Mouse (Mus musculus) frontal cortex, postnatal 25 days (tissue): ENCODE results near the gene 4930474N05Rik.

Experiments used
- DNase-seq, 2 experiments: peaks; one replicate each; pipeline ENCODE4 v3.0.0; 2022; ENCODE audit warnings: low spot score in 2 of 2

The 4930474N05Rik gene

DNA sequence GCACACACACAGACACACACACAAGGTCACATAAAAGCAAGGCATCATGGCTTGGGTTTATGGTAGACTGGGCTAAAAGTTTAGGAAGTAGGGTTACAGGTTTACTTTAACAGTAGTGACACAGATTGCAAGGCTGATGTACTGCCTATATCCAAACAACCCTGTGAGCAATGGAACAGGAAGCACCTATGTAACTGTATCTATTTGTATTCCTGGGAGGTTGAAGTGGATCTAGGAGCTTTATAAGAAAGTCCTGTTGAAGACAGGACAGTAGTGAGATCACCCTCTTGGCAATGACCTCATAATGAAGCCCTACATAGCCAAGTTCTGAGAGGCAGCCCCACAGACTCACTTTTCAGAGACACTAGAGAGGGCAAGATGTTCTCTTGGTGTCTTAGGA, at the start of gene 4930474N05Rik:
TSS of gene 4930474N05Rik (plus strand) at position 301 of the 400 bp plus-strand sequence.
- DNase-seq = no peak

DNA sequence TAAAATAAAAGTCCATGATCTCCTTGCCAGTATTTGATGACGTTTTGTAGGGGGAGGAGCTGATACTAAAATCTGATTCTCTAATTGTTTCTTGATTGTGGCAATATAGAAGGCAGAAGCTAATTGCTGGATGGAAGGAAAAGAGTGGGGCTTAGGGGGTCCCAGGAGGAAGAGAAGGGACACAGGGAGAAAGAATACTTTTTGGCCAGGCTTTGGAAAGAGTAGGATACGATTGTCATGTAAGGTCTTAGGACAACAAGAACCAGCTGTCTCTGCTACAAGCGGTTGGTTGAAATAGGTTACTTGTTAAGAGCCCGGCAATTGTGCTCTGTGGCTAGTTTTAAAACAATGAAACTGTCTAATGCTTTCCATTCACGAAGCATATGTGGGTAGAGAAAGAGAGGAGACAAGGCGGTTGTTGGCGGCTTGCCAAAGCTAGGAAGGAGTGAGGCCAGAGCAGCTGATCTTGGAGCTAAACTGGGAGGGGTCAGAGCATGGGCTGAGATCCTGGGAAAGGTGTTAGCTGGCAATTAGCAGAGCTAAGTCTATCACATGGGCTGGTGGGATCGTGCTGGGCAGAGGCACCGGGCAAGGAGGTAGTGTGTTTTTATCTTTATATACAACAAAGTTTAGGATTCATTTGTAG, 45.8 kb upstream of the 4930474N05Rik start:
- DNase-seq = peak in 1 of 2 experiments; percentile 10

DNA sequence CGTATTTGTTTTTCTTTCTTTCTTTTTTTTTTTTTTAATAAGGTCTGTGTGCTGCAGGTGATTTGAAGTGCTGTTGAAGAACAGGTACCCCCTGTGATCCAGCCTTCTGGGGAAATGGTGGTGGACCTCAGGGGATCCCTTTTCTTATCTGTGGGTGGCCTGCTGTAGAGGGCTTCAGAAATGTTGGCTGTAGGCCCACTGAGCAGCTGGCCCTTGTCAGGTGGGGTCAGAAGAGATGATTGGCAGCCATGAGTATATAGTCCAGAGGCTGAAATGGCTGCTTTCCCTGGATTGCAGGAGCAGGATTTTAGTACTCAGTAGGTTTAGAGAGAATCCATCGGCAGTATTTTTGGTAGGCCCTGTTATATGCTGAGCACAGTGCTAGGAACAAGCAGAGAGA, 41.4 kb upstream of the 4930474N05Rik start:
- DNase-seq = no peak

DNA sequence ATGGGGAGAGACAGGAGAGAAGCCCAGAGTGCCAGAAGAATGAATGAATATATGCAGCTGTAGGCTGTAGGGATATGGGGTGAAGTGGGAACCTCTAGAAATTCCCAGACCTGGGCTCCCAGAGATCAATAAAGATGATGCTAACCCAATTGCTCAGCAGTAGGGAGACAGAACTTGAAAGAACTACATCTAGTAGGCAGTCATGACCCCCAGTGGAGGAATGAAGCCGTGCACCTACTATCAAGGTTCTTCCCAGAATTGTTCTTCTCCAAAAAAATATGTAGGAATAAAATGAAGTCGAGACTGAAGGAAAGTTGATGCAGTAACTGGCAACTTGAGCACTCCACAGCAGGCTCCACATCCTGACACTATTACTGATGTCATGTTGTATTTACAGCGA, 3.8 kb downstream of the 4930474N05Rik start:
- DNase-seq = no peak

DNA sequence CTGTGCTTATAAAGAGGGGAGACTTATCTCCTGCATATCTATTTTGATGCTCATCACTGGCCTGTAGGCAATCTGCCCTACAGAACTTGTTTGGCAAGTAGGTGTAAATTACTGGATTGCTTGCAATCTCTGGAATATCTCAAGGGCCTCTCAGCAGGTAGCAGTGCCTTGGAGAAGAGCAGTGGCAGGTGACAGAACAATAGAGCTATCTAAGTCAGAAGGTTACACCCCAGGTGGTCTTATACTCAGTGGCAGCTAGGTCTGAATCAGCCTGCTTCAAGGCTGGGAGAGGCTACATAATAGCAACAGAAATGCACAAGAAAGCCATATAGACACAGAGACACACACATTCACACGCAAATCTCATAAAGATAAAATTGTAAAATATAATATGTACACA, 4.9 kb downstream of the 4930474N05Rik start:
- no peak for DNase-seq

DNA sequence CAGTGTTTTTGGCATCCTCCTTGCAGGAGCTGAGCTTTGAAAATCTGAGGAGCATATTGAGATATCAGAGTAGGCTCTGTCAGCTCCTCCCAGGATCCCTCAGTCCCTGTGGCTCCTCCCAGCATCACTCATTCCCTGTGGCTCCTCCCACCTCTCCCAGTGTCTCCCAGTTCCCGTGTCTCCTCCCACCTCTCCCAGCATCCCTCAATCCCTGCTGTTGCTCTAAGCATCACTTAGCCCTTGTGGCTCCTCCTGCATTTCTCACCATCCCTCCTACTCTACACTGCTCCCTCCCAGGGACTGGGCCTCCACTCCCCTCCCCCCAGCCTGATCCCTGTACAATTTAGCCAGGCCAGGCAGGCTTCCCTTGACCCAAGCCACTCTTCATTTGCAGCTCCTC, 6.0 kb downstream of the 4930474N05Rik start:
- DNase-seq = no peak

DNA sequence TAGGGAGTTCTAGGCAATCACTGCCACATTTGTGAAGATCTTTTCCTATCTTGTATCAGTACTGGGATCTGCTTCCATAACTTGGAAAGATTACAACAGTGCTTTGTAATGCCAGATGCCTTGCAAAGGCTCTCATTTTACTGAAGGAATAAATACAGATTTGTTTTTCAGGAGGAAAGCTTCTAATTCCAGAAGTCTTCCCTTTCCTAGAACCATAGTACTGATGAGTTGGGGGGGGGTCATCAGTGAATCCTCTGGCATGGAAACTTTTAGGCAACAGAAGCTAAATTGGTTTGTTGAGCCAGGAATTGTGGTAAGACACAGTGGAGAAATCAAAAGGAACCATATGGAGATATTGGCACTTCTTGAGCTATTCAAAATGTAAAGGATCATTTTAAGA, 19.8 kb downstream of the 4930474N05Rik start:
- no peak for DNase-seq

DNA sequence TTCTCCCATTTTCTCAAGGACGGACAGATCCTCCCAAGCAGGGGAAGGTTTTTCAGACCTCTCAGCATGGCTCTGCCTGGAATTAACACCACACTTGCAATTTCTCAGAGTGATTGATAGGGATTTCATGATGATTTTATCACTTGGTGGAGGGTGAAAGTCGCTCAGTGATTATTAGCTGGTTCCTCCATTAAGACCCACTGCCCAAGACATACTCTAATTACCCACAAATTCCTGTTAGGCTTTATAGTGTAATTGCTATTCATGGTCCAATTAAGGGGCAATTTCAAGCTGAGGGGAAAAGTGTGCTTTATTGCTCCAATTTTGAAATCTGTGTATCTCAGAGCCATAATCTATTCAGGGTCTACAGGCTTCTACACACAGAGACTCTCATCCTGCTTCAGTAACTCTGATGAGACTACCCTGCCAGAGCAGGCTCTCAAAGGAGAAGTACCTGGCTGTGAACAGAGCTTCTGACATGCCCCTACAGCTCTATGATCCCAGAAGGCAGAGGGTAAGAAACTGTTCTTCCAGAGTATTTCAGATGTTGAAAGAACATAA, 29.1 kb downstream of the 4930474N05Rik start:
- DNase-seq = no peak

DNA sequence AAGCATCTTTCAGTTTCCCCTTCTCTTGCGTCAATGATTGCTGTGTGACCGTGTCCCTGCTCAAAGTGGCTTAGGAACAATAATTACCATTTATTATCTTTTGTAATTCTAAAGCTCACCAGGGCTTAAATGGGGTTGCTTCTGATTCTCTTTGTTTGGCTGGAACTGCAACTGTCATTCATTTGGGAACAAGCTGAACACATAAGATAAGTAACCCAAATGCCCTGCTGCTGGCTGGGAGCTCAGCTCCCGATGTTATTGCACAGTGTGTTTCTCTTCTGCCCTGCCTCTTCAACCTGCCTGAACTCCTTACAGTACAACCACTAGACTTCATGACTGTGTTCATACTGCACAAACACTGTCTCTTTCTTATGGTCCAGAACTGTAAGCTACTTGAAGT, 41.0 kb downstream of the 4930474N05Rik start:
- DNase-seq = no peak

DNA sequence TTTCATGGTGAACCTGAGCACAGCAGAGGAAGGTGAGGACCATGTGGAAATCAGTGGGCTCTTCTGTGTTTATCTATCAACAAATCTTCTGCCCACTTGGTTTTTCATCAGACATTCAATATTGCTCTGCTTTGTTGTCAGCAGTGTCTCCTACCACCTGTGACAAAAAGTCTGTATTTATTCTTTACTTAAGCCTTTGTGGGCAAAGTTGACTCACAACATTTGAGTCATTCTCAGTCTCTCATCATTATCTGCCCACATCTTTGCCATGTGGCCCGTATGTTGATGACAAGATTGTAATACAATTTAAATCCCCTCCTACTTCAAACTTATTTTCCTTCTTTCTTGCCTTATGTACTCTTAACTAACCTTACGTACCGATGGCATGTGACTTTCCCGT, 43.0 kb downstream of the 4930474N05Rik start:
- DNase-seq = no peak

DNA sequence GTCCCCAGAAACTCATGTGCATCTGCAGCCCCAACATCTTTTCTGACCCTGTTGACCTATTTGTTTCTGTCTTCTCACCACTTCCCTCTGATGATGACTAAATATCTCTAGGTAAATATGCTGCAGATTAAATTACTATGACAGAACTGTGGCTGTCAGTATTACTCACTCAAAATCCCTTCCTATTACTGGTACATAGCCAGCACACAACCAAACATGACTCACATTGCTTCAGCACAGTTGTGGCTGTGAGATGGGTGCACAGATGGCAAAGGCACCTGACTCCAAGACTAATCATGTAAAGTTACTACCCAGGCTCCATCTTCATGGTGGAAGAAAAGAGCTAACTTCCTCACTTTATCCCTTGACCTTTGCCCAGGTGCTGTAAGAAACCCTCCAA, 50.5 kb downstream of the 4930474N05Rik start:
- DNase-seq = no peak
